Mouse (Mus musculus) left cerebral cortex, adult 9 months (tissue): Measurements from ENCODE around the gene Sidt1.
"Not testable (repeated sequence)": the region's sequence is repeated elsewhere in the genome, so short reads cannot be mapped to it uniquely, and the experiment has no call there.

Experiments used
- DNase-seq, 2 experiments: peaks; one replicate each; pipeline ENCODE4 v3.0.0; 2022; ENCODE audit warnings: low spot score in 2 of 2

Sidt1 gene

GRCm38 (mm10) chr16:44303822-44304221, 29.2 kb downstream of the Sidt1 start:
- DNase-seq, result no peak

GRCm38 (mm10) chr16:44302126-44302892, 30.7 kb downstream of the Sidt1 start:
- DNase-seq, result no peak

- no peak for DNase-seq
These were observed 33.4 kb downstream of the Sidt1 start for GRCm38 (mm10) chr16:44299438-44300093.

- DNase-seq, result no peak
These were observed 39.0 kb downstream of the Sidt1 start for GRCm38 (mm10) chr16:44293960-44294359.

- not testable (repeated sequence) for DNase-seq
These were observed 40.3 kb downstream of the Sidt1 start for GRCm38 (mm10) chr16:44292681-44293080.

GRCm38 (mm10) chr16:44289004-44289648, 43.9 kb downstream of the Sidt1 start:
- no peak for DNase-seq

GRCm38 (mm10) chr16:44287356-44287950, 45.5 kb downstream of the Sidt1 start:
- no peak for DNase-seq

GRCm38 (mm10) chr16:44282614-44283325, 50.2 kb downstream of the Sidt1 start:
- no peak for DNase-seq

GRCm38 (mm10) chr16:44282036-44282435, 51.0 kb downstream of the Sidt1 start:
- no peak for DNase-seq

- no peak for DNase-seq
These were observed 52.2 kb downstream of the Sidt1 start for GRCm38 (mm10) chr16:44280806-44281205.

- no peak for DNase-seq
These were observed 55.8 kb downstream of the Sidt1 start for GRCm38 (mm10) chr16:44277212-44277611.

GRCm38 (mm10) chr16:44271371-44272038, 61.5 kb downstream of the Sidt1 start:
- no peak for DNase-seq

GRCm38 (mm10) chr16:44270606-44271005, 62.4 kb downstream of the Sidt1 start:
- no peak for DNase-seq

GRCm38 (mm10) chr16:44269578-44269977, 63.4 kb downstream of the Sidt1 start:
- no peak for DNase-seq

GRCm38 (mm10) chr16:44268541-44269215, 64.3 kb downstream of the Sidt1 start:
- peak; percentile 47 to 77 for DNase-seq

GRCm38 (mm10) chr16:44265562-44265961, 67.4 kb downstream of the Sidt1 start:
- no peak for DNase-seq

- DNase-seq, result no peak
These were observed 68.1 kb downstream of the Sidt1 start for GRCm38 (mm10) chr16:44264916-44265315.

GRCm38 (mm10) chr16:44257476-44257875, 75.5 kb downstream of the Sidt1 start:
- no peak for DNase-seq

- peak in 1 of 2 experiments; percentile 64 for DNase-seq
These were observed 78.3 kb downstream of the Sidt1 start for GRCm38 (mm10) chr16:44254698-44255097.

- no peak for DNase-seq
These were observed 79.0 kb downstream of the Sidt1 start for GRCm38 (mm10) chr16:44253797-44254634.
